Mouse (Mus musculus): ENCODE measurements around the gene Myo1b. TPM values are rescaled to one million over a fixed set of nuclear protein-coding genes. Genes with fewer than 3 reads are reported as not detected.

Myo1b gene
- total RNA-seq (2021): 10 to 100 TPM; 10.1 to 10.4 TPM
- long read RNA-seq, full-length matches to known transcripts: 10 of 15 reads
- long read RNA-seq, partial matches to known transcripts: 4 of 15 reads
- long read RNA-seq, other reads (novel, unspliced or antisense): 1 of 15 reads

GRCm38 (mm10) chr1:51915576-51916156 is at the start of gene Myo1b:
Myo1b (minus strand) TSS chr1:51916071.
- peak in 1 of 2 experiments; percentile 14 for DNase-seq (ENCODE audit: low spot score in 2 of 2)

GRCm38 (mm10) chr1:51964647-51965046 is 48.8 kb upstream of the Myo1b start:
- DNase-seq (ENCODE audit: low spot score in 2 of 2): no peak

GRCm38 (mm10) chr1:51947116-51947515 is 31.2 kb upstream of the Myo1b start:
- DNase-seq (ENCODE audit: low spot score in 2 of 2): no peak

GRCm38 (mm10) chr1:51944755-51945154 is 28.9 kb upstream of the Myo1b start:
- peak in 1 of 2 experiments; percentile 63 for DNase-seq (ENCODE audit: low spot score in 2 of 2)

GRCm38 (mm10) chr1:51938357-51938756 is 22.5 kb upstream of the Myo1b start:
- DNase-seq (ENCODE audit: low spot score in 2 of 2): no peak

GRCm38 (mm10) chr1:51935006-51935405 is 19.1 kb upstream of the Myo1b start:
- no peak for DNase-seq (ENCODE audit: low spot score in 2 of 2)

- DNase-seq (ENCODE audit: low spot score in 2 of 2): no peak
Measured at GRCm38 (mm10) chr1:51934176-51934924, 18.5 kb upstream of the Myo1b start.

- no peak for DNase-seq (ENCODE audit: low spot score in 2 of 2)
Measured at GRCm38 (mm10) chr1:51932826-51933225, 17.0 kb upstream of the Myo1b start.

- DNase-seq (ENCODE audit: low spot score in 2 of 2): no peak
Measured at GRCm38 (mm10) chr1:51931561-51931960, 15.7 kb upstream of the Myo1b start.

- no peak for DNase-seq (ENCODE audit: low spot score in 2 of 2)
Measured at GRCm38 (mm10) chr1:51930584-51930983, 14.7 kb upstream of the Myo1b start.

GRCm38 (mm10) chr1:51929557-51929956 is 13.7 kb upstream of the Myo1b start:
- DNase-seq (ENCODE audit: low spot score in 2 of 2): no peak

GRCm38 (mm10) chr1:51922820-51923219 is 6.9 kb upstream of the Myo1b start:
- DNase-seq (ENCODE audit: low spot score in 2 of 2): no peak

GRCm38 (mm10) chr1:51916276-51916675 is 405 bp upstream of the Myo1b start:
- no peak for DNase-seq (ENCODE audit: low spot score in 2 of 2)

GRCm38 (mm10) chr1:51915051-51915575 is 758 bp downstream of the Myo1b start:
- peak in 1 of 2 experiments; percentile 26 for DNase-seq (ENCODE audit: low spot score in 2 of 2)

GRCm38 (mm10) chr1:51914095-51914494 is 1.8 kb downstream of the Myo1b start:
- no peak for DNase-seq (ENCODE audit: low spot score in 2 of 2)

GRCm38 (mm10) chr1:51913071-51913814 is 2.6 kb downstream of the Myo1b start:
- DNase-seq (ENCODE audit: low spot score in 2 of 2): no peak

- no peak for DNase-seq (ENCODE audit: low spot score in 2 of 2)
Measured at GRCm38 (mm10) chr1:51911331-51911730, 4.5 kb downstream of the Myo1b start.

GRCm38 (mm10) chr1:51909204-51909603 is 6.7 kb downstream of the Myo1b start:
- peak in 1 of 2 experiments; percentile 27 for DNase-seq (ENCODE audit: low spot score in 2 of 2)

GRCm38 (mm10) chr1:51907821-51908220 is 8.1 kb downstream of the Myo1b start:
- no peak for DNase-seq (ENCODE audit: low spot score in 2 of 2)

GRCm38 (mm10) chr1:51906206-51906906 is 9.5 kb downstream of the Myo1b start:
- no peak for DNase-seq (ENCODE audit: low spot score in 2 of 2)

GRCm38 (mm10) chr1:51905073-51905472 is 10.8 kb downstream of the Myo1b start:
- no peak for DNase-seq (ENCODE audit: low spot score in 2 of 2)
